Mouse (Mus musculus) Patski (cell line): ENCODE measurements around the gene Mcts2. TPM values are rescaled to one million over a fixed set of nuclear protein-coding genes. Genes with fewer than 3 reads are reported as not detected.

ENCODE experiments used
- ATAC-seq: fragments of 100-300 bp; one replicate; pipeline ENCODE4 v1.8.0; 2021
- CTCF ChIA-PET: fragments of 350-600 bp; sonication (Branson Sonifier 250); formaldehyde crosslinking; loops from one replicate; lab custom pipeline; 2022; ENCODE audit warnings: inconsistent platforms; lab: Charles Lee
- POLR2A ChIA-PET: fragments of 350-600 bp; sonication (Branson Sonifier 250); formaldehyde crosslinking; loops from one replicate; lab custom pipeline; 2022; ENCODE audit warnings: antibody characterized with exemption, inconsistent platforms; lab: Charles Lee
- DNase-seq: peaks from one replicate; pipeline ENCODE4 v3.0.0-alpha.2; 2011; ENCODE audit warnings: low read depth, low spot score
- H3K27me3 ChIP-seq: fragments of 371-371 bp; one replicate; pipeline ENCODE4 v1.5.1; 2021
- CTCF ChIP-seq: fragments of 100-300 bp; IDR thresholded peaks from one replicate; pipeline ENCODE4 v1.5.1; 2021
- in situ Hi-C: fragments of 300-500 bp; cut with MboI; formaldehyde crosslinking; loops from 3 replicates; pipeline ENCODE4 v1.11.1; 2018; ENCODE audit warnings: low pct_unique_long_range_greater_than_20kb, mixed read lengths
- polyA plus RNA-seq: library from polyadenylated mRNA; unstranded; gene quantifications from one replicate; pipeline ENCODE4 v1.2.3, GENCODE M21; 2021

Gene Mcts2
- polyA plus RNA-seq, 1 experiment from 2014 or later: 19.9 TPM

GRCm38 (mm10) chr2:152733201-152733600 lies 46.4 kb downstream of the Mcts2 start:
- CTCF ChIA-PET: interaction anchor here (0.9 kb wide), 1 partner anchor 13 kb away, joined by 3 read pairs; no protein-coding TSS in a partner anchor
- no peak for TF ChIP-seq CTCF
- POLR2A ChIA-PET: interaction anchor here (0.9 kb wide), 1 partner anchor 28 kb away, joined by 3 read pairs; no protein-coding TSS in a partner anchor
- in situ Hi-C loops: no loop called here
- DNase-seq: no peak
- ATAC-seq: no peak
- no peaks in the 10 kb centered on the region for H3K27me3 ChIP-seq

- ChIA-PET CTCF (interaction anchor here (1.1 kb wide), 1 partner anchor 11 kb away, joined by 3 read pairs; no protein-coding TSS in a partner anchor), POLR2A (interaction anchor here (0.8 kb wide), 1 partner anchor 12 kb away, joined by 4 read pairs; no protein-coding TSS in a partner anchor)
- in situ Hi-C loops: no loop called here
Measured at GRCm38 (mm10) chr2:152734501-152734900, 47.7 kb downstream of the Mcts2 start.

GRCm38 (mm10) chr2:152734984-152735383 lies 48.1 kb downstream of the Mcts2 start:
- TF ChIP-seq CTCF: no peak
- in situ Hi-C loops: loop anchor here (5.0 kb wide), 1 partner anchor 172 kb away; no protein-coding TSS in a partner anchor

More at GRCm38 (mm10) chr2:152734501-152734900, 47.7 kb downstream of the Mcts2 start:
- DNase-seq (no peak), ATAC-seq (no peak)
- no peaks in the 10 kb centered on the region for H3K27me3 ChIP-seq
- TF ChIP-seq CTCF: no peak

GRCm38 (mm10) chr2:152736090-152736601 lies 49.3 kb downstream of the Mcts2 start, which contains the start of gene Id1:
Gene Id1, plus strand, starts transcription at chr2:152736251.
- ChIA-PET POLR2A (interaction anchor here (0.6 to 1.1 kb wide), 8 partner anchors 18 to 93 kb away, joined by 3 to 4 read pairs (median 3); no protein-coding TSS in a partner anchor), CTCF (interaction anchor here (2.5 kb wide), 1 partner anchor 39 kb away, joined by 14 read pairs; no protein-coding TSS in a partner anchor)
- peak; percentile 59 for ATAC-seq
- in situ Hi-C loops: loop anchor here (5.0 kb wide), 1 partner anchor 171 kb away; no protein-coding TSS in a partner anchor
- TF ChIP-seq CTCF: no peak
- no peaks in the 10 kb centered on the region for H3K27me3 ChIP-seq
- DNase-seq: no peak

More at GRCm38 (mm10) chr2:152734984-152735383, 48.1 kb downstream of the Mcts2 start:
- ChIA-PET POLR2A (interaction anchor here (0.8 kb wide), 1 partner anchor 12 kb away, joined by 4 read pairs; no protein-coding TSS in a partner anchor), CTCF (interaction anchor here (2.5 kb wide), 1 partner anchor 38 kb away, joined by 14 read pairs; no protein-coding TSS in a partner anchor)
- DNase-seq (no peak), ATAC-seq (peak; percentile 45)
- no peaks in the 10 kb centered on the region for H3K27me3 ChIP-seq

GRCm38 (mm10) chr2:152736748-152737147 lies 49.9 kb downstream of the Mcts2 start:
- in situ Hi-C loops: loop anchor here (5.0 kb wide), 1 partner anchor 171 kb away; no protein-coding TSS in a partner anchor
- ChIA-PET CTCF (interaction anchor here (2.5 kb wide), 1 partner anchor 40 kb away, joined by 14 read pairs; no protein-coding TSS in a partner anchor), POLR2A (interaction anchor here (0.6 to 1.1 kb wide), 8 partner anchors 19 to 93 kb away, joined by 3 to 4 read pairs (median 3); no protein-coding TSS in a partner anchor)
- H3K27me3 ChIP-seq: no peaks in the 10 kb centered on the region
- TF ChIP-seq CTCF: no peak
- DNase-seq (no peak), ATAC-seq (no peak)

Other genes with a start within 250 kb of the Mcts2 start
- not detected for gene Defb23, start 222.4 kb upstream of the Mcts2 start, polyA plus RNA-seq
- not detected for gene Defb20, start 210.0 kb upstream of the Mcts2 start, polyA plus RNA-seq
- gene Defb22, start 196.9 kb upstream of the Mcts2 start, polyA plus RNA-seq: not detected
- not detected for gene Defb26, start 175.3 kb upstream of the Mcts2 start, polyA plus RNA-seq
- 0.22 TPM for gene Defb28, start 168.8 kb upstream of the Mcts2 start, polyA plus RNA-seq
- 0.14 TPM for gene Defb29, start 146.9 kb upstream of the Mcts2 start, polyA plus RNA-seq
- 0.83 TPM for gene Gm17416, start 117.7 kb upstream of the Mcts2 start, polyA plus RNA-seq
- not detected for gene Defb21, start 114.3 kb upstream of the Mcts2 start, polyA plus RNA-seq
- not detected for gene Defb19, start 106.7 kb upstream of the Mcts2 start, polyA plus RNA-seq
- not detected for gene Defb45, start 87.6 kb upstream of the Mcts2 start, polyA plus RNA-seq
- not detected for gene Defb36, start 82.7 kb upstream of the Mcts2 start, polyA plus RNA-seq
- not detected for gene Defb25, start 64.0 kb upstream of the Mcts2 start, polyA plus RNA-seq
- gene Rem1, start 60.1 kb upstream of the Mcts2 start, polyA plus RNA-seq: not detected
- gene H13, start 17.6 kb upstream of the Mcts2 start, polyA plus RNA-seq: 137 TPM
- 117 TPM for gene Id1, start 49.2 kb downstream of the Mcts2 start, polyA plus RNA-seq
- gene Cox4i2, start 67.1 kb downstream of the Mcts2 start, polyA plus RNA-seq: 0.14 TPM
- 133 TPM for gene Bcl2l1, start 144.7 kb downstream of the Mcts2 start, polyA plus RNA-seq
- gene Tpx2, start 160.9 kb downstream of the Mcts2 start, polyA plus RNA-seq: 55.7 TPM
- 0.08 TPM for gene Mylk2, start 224.3 kb downstream of the Mcts2 start, polyA plus RNA-seq
- 0.04 TPM for gene Foxs1, start 246.2 kb downstream of the Mcts2 start, polyA plus RNA-seq